Mouse (Mus musculus) T-helper 17 cell (primary cell): ENCODE data around the gene Olfr164.

Experiments
- in situ Hi-C, 2 experiments: fragments of 300-600 bp; cut with MboI, MseI; formaldehyde crosslinking; loops; 1 replicate in 1 of 2; 2 replicates in 1 of 2; pipeline ENCODE4 v1.15.1; 2025; ENCODE audit warnings: high pct_unique_total_duplicates in 2 of 2

The Olfr164 gene

GRCm38 (mm10) chr16:19313964-19314363 is at the start of gene Olfr164:
TSS of gene Olfr164 (minus strand) at chr16:19314064.
- in situ Hi-C loops: loop anchor here in 1 of 2 experiments (25.0 kb wide), 1 partner anchor 552 kb away; no protein-coding TSS in a partner anchor

- in situ Hi-C loops: no loop called here
Observed at GRCm38 (mm10) chr16:19349111-19349510, 35.2 kb upstream of the Olfr164 start.

- in situ Hi-C loops: no loop called here
Observed at GRCm38 (mm10) chr16:19263235-19263634, 50.6 kb downstream of the Olfr164 start.

- in situ Hi-C loops: no loop called here
Observed at GRCm38 (mm10) chr16:19260780-19261179, 53.1 kb downstream of the Olfr164 start.

GRCm38 (mm10) chr16:19245835-19246234 is 68.0 kb downstream of the Olfr164 start:
- in situ Hi-C loops: loop anchor here in 1 of 2 experiments (10.0 kb wide), 1 partner anchor 249 kb away; no protein-coding TSS in a partner anchor

GRCm38 (mm10) chr16:19241539-19242025 is 72.3 kb downstream of the Olfr164 start:
- in situ Hi-C loops: loop anchor here in 1 of 2 experiments (10.0 kb wide), 1 partner anchor 253 kb away; no protein-coding TSS in a partner anchor

GRCm38 (mm10) chr16:19240792-19241538 is 72.9 kb downstream of the Olfr164 start:
- in situ Hi-C loops: loop anchor here in 1 of 2 experiments (10.0 kb wide), 1 partner anchor 254 kb away; no protein-coding TSS in a partner anchor

- in situ Hi-C loops: no loop called here
Observed at GRCm38 (mm10) chr16:19236719-19237118, 77.1 kb downstream of the Olfr164 start.
